In the genomic region with DNA sequence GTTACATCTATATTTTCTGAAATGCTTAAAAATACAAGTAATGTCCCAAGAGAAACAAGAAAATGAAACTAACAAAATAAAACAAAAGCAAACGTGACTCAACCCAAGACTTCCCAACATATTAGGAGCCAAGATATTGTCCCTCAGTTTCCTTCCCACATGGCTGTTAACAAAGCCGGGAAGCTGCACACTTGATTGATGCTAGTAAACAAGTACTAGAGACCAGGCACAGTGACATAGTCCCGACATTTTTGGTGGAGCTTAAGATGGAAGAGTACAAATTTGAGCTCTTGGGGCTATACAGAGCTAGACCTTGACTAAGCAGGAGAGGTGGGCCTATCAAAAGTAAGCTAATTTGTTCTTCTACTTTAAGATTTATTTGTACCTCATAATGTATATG, we compare ENCODE assay signal across 10 mouse cellular contexts.
"Had no signal": no experiment of that assay in that cellular context is flagged by ENCODE, and none has a peak within 500 bp of the region (broad histone marks: within the 10 kb centered on the region; RNA-seq: fewer than 3 reads in every experiment).

No protein-coding gene starts in this region.

- DNase-seq: liver; liver, embryonic 13.5 days; liver, postnatal 0 days; thymus, postnatal 4 days had no signal

- H3K27ac ChIP-seq: limb, embryonic 12.5 days; liver, embryonic 13.5 days; macrophage; midbrain, embryonic 15.5 days; neural tube, embryonic 12.5 days; stomach, postnatal 0 days had no signal

- H3K9me3 ChIP-seq: limb, embryonic 12.5 days; liver, embryonic 13.5 days; megakaryocyte, embryonic 14.5 days; midbrain, embryonic 15.5 days; neural tube, embryonic 12.5 days had no signal

- H3K4me3 ChIP-seq: limb, embryonic 12.5 days; liver, embryonic 13.5 days; megakaryocyte, embryonic 14.5 days; midbrain, embryonic 15.5 days; neural tube, embryonic 12.5 days had no signal

- H3K36me3 ChIP-seq: limb, embryonic 12.5 days; liver, embryonic 13.5 days; midbrain, embryonic 15.5 days; neural tube, embryonic 12.5 days had no signal

- H3K27me3 ChIP-seq: limb, embryonic 12.5 days; liver, embryonic 13.5 days; megakaryocyte, embryonic 14.5 days; midbrain, embryonic 15.5 days; neural tube, embryonic 12.5 days had no signal

- H3K4me1 ChIP-seq: limb, embryonic 12.5 days; midbrain, embryonic 15.5 days; neural tube, embryonic 12.5 days had no signal
